Mouse (Mus musculus): ENCODE results near the gene Tmem119. TPM values are rescaled to one million over a fixed set of nuclear protein-coding genes. Genes with fewer than 3 reads are reported as not detected.
A peak's percentile ranks its signal among the peaks of the same experiment; 100 is the strongest.

The Tmem119 gene
- polyA plus RNA-seq, 1 experiment from 2014 or later: 83.3 TPM

DNA sequence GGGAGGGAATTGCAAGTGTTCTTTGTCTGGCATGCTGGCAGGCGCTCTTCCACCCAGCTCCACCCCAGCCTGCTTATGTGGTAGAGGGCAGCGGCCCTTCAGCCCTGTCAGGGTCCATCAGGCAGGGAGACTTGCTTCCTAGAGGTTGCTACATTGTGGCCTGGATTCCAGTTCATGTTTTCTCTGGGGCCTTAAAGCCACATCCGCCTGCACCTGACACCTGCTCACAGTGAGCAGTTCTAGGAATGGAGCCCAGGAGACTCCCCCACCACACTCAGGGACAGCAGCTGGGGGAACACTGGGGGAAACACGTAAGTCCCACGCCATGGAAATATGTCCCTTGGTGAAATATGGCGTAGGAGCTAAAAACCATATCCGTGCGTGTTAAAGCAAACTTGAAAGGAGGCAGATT lies 32.2 kb upstream of the Tmem119 start, which contains the start of gene Selplg:
Selplg (minus strand) TSS at position 155 of the 412 bp plus-strand sequence.
- H3K27me3 ChIP-seq (replicated peaks; ENCODE audit: low read depth, poor library complexity, severe bottlenecking): no peaks in the 10 kb centered on the region
- no peak for DNase-seq (ENCODE audit: low spot score)
- H3K9me3 ChIP-seq: no peaks in the 10 kb centered on the region
- WGBS: 41% methylated on average over 8 of the region's 8 CpGs
- H3K4me1 ChIP-seq: peaks cover 16% of the 10 kb centered on the region
- no peaks in the 10 kb centered on the region for H3K36me3 ChIP-seq (replicated peaks)
- H3K27ac ChIP-seq (replicated peaks): 0 out of 2 replicates have a peak within 1 kb of the TSS, but pooled peaks have one; percentile 10
- H3K4me3 ChIP-seq: no peak within 1 kb of the TSS

DNA sequence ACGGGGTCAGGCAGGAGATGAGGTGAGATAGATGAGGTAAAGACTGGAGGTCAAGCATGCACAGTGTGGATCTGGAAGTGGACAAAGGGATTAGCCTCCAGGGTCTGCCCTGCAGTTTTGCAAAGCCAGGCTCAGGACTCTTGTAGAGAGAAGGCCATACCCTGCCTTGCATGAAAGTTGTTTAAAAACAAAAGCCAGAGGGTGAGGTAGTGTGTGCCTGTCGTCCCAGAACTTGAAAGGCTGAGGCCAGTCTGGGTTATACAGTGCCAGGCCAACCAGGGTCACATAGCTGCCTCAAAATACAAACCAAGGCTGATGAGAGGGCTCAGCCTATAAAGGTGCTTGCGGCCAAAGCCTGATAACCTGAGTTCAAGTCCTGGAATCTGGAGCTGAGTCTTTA lies 31.4 kb upstream of the Tmem119 start:
- 72% methylated on average over 3 of the region's 3 CpGs for WGBS

DNA sequence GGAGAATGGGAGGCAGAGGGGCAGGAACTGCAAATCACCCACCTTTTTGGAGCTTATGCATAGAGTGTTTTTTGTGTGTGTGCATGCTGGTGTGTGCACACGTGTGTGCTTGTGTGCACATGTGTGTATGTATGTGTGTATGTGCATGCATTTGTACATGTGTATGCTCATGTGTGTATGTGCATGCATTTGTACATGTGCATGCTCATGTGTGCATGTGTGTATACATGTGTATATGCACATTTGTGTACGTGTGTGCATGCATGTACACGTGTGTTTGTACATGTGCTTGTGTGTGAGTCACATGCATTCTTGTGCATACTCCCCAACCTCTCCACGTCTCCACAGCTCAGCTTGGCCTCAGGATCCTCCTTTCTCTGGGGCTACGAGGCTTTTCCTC lies 30.5 kb upstream of the Tmem119 start:
- Histone ChIP-seq H3K27me3 (replicated peaks; ENCODE audit: low read depth, poor library complexity, severe bottlenecking) (no peaks in the 10 kb centered on the region), H3K4me3 (no peak overlapping the region), H3K4me1 (peaks cover 16% of the 10 kb centered on the region), H3K9me3 (no peaks in the 10 kb centered on the region), H3K36me3 (replicated peaks) (no peaks in the 10 kb centered on the region), H3K27ac (replicated peaks) (no peak overlapping the region)
- 87% methylated on average over 5 of the region's 5 CpGs for WGBS
- DNase-seq (ENCODE audit: low spot score): no peak

More for the DNA sequence above, 31.4 kb upstream of the Tmem119 start:
- no peak overlapping the region for H3K27ac ChIP-seq (replicated peaks)
- no peaks in the 10 kb centered on the region for H3K36me3 ChIP-seq (replicated peaks)
- no peak for DNase-seq (ENCODE audit: low spot score)
- H3K9me3 ChIP-seq: no peaks in the 10 kb centered on the region
- no peak overlapping the region for H3K4me3 ChIP-seq
- H3K4me1 ChIP-seq: peaks cover 16% of the 10 kb centered on the region
- H3K27me3 ChIP-seq (replicated peaks; ENCODE audit: low read depth, poor library complexity, severe bottlenecking): no peaks in the 10 kb centered on the region

DNA sequence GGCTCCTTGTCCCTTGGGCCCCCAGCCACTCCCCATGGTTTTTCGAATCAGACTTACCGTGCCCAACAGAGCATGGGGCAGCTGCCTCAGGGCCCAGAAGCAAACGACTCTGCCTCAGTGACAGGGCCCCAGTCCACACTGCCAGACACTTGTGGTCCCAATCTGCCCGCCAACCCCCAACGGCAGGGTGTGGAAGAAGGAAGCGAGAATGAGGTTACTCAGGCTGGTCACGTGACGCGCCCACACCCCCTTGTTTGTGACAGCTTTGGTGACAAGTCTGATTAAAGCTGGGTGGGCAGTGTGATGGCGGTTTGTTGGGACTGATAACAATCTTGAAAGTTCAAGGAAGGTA lies 30.0 kb upstream of the Tmem119 start:
- Histone ChIP-seq H3K9me3 (no peaks in the 10 kb centered on the region), H3K36me3 (replicated peaks) (no peaks in the 10 kb centered on the region), H3K4me3 (no peak overlapping the region), H3K27me3 (replicated peaks; ENCODE audit: low read depth, poor library complexity, severe bottlenecking) (no peaks in the 10 kb centered on the region), H3K4me1 (peaks cover 16% of the 10 kb centered on the region), H3K27ac (replicated peaks) (no peak overlapping the region)
- 74% methylated on average over 10 of the region's 10 CpGs for WGBS
- DNase-seq (ENCODE audit: low spot score): no peak

DNA sequence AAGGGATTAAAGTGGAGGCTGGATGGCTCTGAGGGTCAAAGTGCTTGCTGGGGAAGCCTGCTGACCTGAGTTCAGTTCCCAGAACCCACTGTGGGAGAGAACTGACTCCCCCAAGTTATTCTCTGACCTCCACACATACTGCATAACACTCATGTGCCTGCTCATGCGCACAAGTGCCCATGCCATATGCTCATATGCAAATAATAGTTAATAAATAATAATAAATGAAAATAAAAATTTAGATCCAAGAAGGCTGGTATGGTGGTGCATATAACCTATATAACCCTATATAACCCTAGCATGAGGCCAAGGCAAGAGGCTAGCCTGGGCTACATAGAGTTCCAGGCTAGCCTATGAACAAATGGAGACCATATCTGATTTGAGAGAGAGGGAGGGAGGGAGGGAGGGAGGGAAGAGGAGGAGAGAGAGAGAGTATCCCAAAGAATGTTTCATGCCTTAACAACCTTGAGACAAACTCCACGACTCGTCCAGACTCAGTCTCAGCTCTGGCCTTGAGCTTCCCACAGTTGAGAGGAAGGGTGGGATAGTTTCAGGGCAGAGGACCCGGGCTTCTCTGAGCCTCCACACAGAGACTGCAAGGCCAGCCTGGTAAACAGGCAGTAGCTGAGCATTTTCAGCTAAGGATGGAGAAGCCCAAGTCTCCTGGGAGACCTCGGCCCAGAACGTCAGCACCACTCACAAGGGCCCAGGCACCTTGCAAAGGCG lies 29.4 kb upstream of the Tmem119 start:
- peaks cover 16% of the 10 kb centered on the region for H3K4me1 ChIP-seq
- 84% methylated on average over 7 of the region's 7 CpGs for WGBS
- H3K36me3 ChIP-seq (replicated peaks): no peaks in the 10 kb centered on the region
- no peak for DNase-seq (ENCODE audit: low spot score)
- H3K27ac ChIP-seq (replicated peaks): no peak overlapping the region
- no peaks in the 10 kb centered on the region for H3K9me3 ChIP-seq
- no peaks in the 10 kb centered on the region for H3K27me3 ChIP-seq (replicated peaks; ENCODE audit: low read depth, poor library complexity, severe bottlenecking)
- no peak overlapping the region for H3K4me3 ChIP-seq

- Histone ChIP-seq H3K27me3 (replicated peaks; ENCODE audit: low read depth, poor library complexity, severe bottlenecking) (no peaks in the 10 kb centered on the region), H3K4me3 (no peak overlapping the region), H3K4me1 (peaks cover 16% of the 10 kb centered on the region), H3K9me3 (no peaks in the 10 kb centered on the region), H3K27ac (replicated peaks) (no peak overlapping the region), H3K36me3 (replicated peaks) (no peaks in the 10 kb centered on the region)
- DNase-seq (ENCODE audit: low spot score): no peak
- WGBS: 59% methylated on average over 7 of the region's 7 CpGs
Observed at GRCm38 (mm10) chr5:113828481-113828880, 28.2 kb upstream of the Tmem119 start.

DNA sequence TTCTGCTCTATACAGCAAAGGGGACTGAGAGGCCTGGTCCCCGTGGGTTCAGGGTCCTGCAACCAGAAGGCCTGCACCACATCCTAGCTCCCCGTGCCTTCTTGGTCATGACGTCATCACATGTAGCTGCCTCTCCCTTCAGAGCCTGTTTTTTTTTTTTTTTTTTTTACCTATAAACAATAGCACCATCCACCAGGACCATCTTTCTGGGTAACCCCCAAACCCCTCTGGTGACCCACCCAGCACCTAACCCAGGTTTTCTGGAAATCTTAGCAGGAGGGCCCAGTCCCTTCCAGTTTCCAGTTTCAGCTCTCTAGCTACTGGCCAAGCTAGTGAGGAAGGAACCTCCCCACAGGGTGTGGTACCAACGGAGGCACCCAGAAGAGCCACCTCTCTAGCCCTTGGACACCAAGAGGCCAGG lies 27.7 kb upstream of the Tmem119 start:
- H3K36me3 ChIP-seq (replicated peaks): no peaks in the 10 kb centered on the region
- 59% methylated on average over 4 of the region's 4 CpGs for whole genome bisulfite sequencing
- no peaks in the 10 kb centered on the region for H3K9me3 ChIP-seq
- H3K27me3 ChIP-seq (replicated peaks; ENCODE audit: low read depth, poor library complexity, severe bottlenecking): no peaks in the 10 kb centered on the region
- H3K4me1 ChIP-seq: peaks cover 16% of the 10 kb centered on the region
- H3K4me3 ChIP-seq: no peak overlapping the region
- DNase-seq (ENCODE audit: low spot score): no peak
- no peak overlapping the region for H3K27ac ChIP-seq (replicated peaks)

DNA sequence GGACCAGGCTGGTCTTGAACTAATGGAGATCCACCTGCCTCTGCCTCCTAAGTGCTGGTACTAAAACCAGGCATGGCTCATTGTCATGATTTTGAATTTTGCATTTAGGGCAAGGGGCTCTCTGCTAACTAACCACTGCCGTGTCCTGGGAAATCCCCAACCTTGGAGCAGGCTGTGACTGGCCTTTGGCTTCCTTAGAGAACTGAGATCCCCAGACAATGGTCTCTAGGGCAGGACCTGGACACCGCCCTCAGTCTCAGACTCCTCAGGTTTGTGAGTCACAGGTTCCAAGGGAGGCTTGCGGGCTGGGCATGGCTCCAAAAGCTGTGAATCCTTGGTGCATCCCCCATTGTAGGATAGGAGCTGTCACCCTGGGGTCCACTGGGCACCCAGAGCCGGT lies 26.3 kb upstream of the Tmem119 start:
- Histone ChIP-seq H3K9me3 (no peaks in the 10 kb centered on the region), H3K4me3 (no peak overlapping the region), H3K27me3 (replicated peaks; ENCODE audit: low read depth, poor library complexity, severe bottlenecking) (no peaks in the 10 kb centered on the region), H3K27ac (replicated peaks) (no peak overlapping the region), H3K4me1 (peaks cover 9% of the 10 kb centered on the region), H3K36me3 (replicated peaks) (no peaks in the 10 kb centered on the region)
- whole genome bisulfite sequencing: 92% methylated on average over 4 of the region's 4 CpGs
- no peak for DNase-seq (ENCODE audit: low spot score)

- Histone ChIP-seq H3K4me1 (peaks cover 9% of the 10 kb centered on the region), H3K36me3 (replicated peaks) (no peaks in the 10 kb centered on the region), H3K9me3 (no peaks in the 10 kb centered on the region), H3K27ac (replicated peaks) (no peak overlapping the region), H3K27me3 (replicated peaks; ENCODE audit: low read depth, poor library complexity, severe bottlenecking) (no peaks in the 10 kb centered on the region), H3K4me3 (no peak overlapping the region)
- DNase-seq (ENCODE audit: low spot score): no peak
- WGBS: 84% methylated on average over 7 of the region's 7 CpGs
Observed at GRCm38 (mm10) chr5:113825558-113825957, 25.2 kb upstream of the Tmem119 start.

DNA sequence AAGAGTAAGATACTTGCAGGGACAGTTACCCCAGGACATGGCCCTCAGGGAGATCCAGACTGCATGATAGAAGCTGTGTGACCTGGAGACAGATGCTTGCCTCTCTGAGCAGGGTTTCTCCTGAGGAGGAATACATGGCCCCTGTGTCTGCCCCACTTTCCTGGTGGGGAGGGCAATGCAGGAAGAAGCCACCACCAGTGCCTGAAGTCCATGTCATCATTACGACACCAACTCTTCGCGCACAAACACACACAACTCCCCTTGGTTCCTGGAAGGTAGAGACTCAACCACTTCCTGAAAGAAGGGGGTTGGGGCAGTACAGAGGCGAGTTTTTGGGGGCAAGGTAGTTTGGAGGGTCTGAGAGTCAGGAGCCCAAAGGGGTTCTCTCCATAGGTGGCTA lies 23.9 kb upstream of the Tmem119 start:
- DNase-seq (ENCODE audit: low spot score): no peak
- 87% methylated on average over 4 of the region's 4 CpGs for WGBS
- peaks cover 6% of the 10 kb centered on the region for H3K4me1 ChIP-seq
- H3K36me3 ChIP-seq (replicated peaks): no peaks in the 10 kb centered on the region
- H3K9me3 ChIP-seq: no peaks in the 10 kb centered on the region
- no peak overlapping the region for H3K27ac ChIP-seq (replicated peaks)
- H3K4me3 ChIP-seq: no peak overlapping the region
- H3K27me3 ChIP-seq (replicated peaks; ENCODE audit: low read depth, poor library complexity, severe bottlenecking): no peaks in the 10 kb centered on the region

DNA sequence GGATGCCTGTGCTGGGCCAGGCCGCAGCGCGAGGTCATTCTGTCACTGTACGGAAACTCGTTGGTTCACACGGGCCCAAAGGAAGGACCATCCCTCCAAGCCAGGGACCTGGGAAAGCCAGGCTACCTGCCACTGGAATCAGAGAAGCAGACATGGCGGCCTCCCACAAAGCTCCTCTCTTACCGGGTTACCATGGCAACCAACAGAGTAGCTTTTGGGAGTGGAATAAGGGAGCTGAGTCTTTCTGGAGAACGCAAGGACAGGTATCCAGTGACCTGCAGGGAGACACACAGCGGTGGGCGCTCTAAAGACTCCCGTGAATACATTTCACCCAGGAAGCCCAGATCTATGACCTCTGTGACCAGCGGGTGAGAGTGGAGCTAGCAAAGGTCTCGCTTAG lies 18.3 kb upstream of the Tmem119 start:
- no peak overlapping the region for H3K4me3 ChIP-seq
- H3K9me3 ChIP-seq: no peaks in the 10 kb centered on the region
- no peak overlapping the region for H3K27ac ChIP-seq (replicated peaks)
- H3K27me3 ChIP-seq (replicated peaks; ENCODE audit: low read depth, poor library complexity, severe bottlenecking): peaks cover 17% of the 10 kb centered on the region; the same call in 1 of the 2 replicates
- peaks cover 25% of the 10 kb centered on the region for H3K4me1 ChIP-seq
- 72% methylated on average over 14 of the region's 14 CpGs for WGBS
- H3K36me3 ChIP-seq (replicated peaks): no peaks in the 10 kb centered on the region
- DNase-seq (ENCODE audit: low spot score): no peak

DNA sequence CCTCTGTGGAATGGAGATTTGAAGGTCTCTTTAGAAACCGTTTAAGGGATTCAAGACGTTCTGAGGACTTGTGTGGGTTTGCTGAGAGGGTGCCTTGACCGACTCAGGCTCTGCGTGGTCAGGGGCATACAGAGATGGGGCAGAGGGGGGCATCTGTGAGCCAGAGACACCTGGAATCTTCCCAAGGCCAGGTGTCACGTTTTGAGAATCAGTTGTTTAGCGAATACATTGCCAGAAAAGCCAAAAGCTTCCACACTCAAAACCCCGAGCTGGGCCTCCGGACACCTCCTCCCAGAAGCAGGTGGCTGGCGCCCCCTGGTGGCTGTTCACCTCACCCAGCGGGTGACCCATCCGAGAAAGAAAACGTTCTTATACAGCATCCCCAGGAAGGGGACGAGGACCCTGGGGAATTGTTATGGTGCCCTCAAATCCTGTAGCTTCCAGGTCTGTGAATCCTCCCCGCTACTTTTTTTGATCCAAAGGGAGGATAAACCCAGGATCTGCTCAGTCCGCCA lies 15.4 kb upstream of the Tmem119 start:
- Histone ChIP-seq H3K4me3 (peak overlapping the region; percentile 23; the same call in 1 of the 2 replicates), H3K9me3 (0 out of 2 replicates have a peak, but pooled peaks cover 2% of the 10 kb centered on the region), H3K27ac (replicated peaks) (no peak overlapping the region), H3K4me1 (peaks cover 25% of the 10 kb centered on the region), H3K36me3 (replicated peaks) (no peaks in the 10 kb centered on the region), H3K27me3 (replicated peaks; ENCODE audit: low read depth, poor library complexity, severe bottlenecking) (peaks cover 17% of the 10 kb centered on the region; the same call in 1 of the 2 replicates)
- DNase-seq (ENCODE audit: low spot score): peak; percentile 92
- 13% methylated on average over 15 of the region's 15 CpGs for WGBS

- 47% methylated on average over 11 of the region's 11 CpGs for WGBS
Observed at GRCm38 (mm10) chr5:113815041-113815389, 14.7 kb upstream of the Tmem119 start.

More at GRCm38 (mm10) chr5:113815041-113815389, 14.7 kb upstream of the Tmem119 start:
- H3K27ac ChIP-seq (replicated peaks): no peak overlapping the region
- H3K4me3 ChIP-seq: no peak overlapping the region
- no peaks in the 10 kb centered on the region for H3K36me3 ChIP-seq (replicated peaks)
- no peak for DNase-seq (ENCODE audit: low spot score)
- H3K4me1 ChIP-seq: peaks cover 25% of the 10 kb centered on the region
- peaks cover 2% of the 10 kb centered on the region; the same call in 1 of the 2 replicates for H3K9me3 ChIP-seq
- peaks cover 17% of the 10 kb centered on the region; the same call in 1 of the 2 replicates for H3K27me3 ChIP-seq (replicated peaks; ENCODE audit: low read depth, poor library complexity, severe bottlenecking)

Data from embryonic facial prominence, embryonic 10.5 days (tissue).